Mouse (Mus musculus) lung, postnatal 10 days (tissue): ENCODE measurements around the gene Gk5.
"Not testable (repeated sequence)": the region's sequence is repeated elsewhere in the genome, so short reads cannot be mapped to it uniquely, and the experiment has no call there.

ENCODE experiments used
- DNase-seq: peaks from one replicate; pipeline ENCODE4 v3.0.0; 2021

The Gk5 gene

GRCm38 (mm10) chr9:96152801-96153200, 33.6 kb downstream of the Gk5 start:
- DNase-seq, result no peak

DNA sequence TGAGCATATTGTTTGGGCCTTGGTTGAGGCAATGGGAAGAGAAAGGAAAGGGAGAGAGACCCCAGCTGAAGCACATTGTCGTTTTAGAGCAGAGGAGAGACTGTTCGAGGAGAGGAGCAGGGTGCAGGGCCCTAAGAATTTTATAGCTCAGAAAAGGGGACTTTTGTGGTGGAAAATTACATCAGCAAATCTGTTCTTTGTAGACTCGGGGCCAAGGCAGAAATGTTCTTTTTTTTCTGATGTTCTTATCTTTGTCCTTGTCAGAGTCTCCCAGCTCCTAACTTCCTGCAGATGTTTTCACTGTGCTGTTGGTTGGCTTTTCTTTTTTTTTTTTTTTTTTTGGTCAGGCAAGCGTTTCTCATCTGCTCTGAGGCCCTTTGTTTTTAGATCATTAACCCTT, 39.3 kb downstream of the Gk5 start:
- DNase-seq, result no peak

DNA sequence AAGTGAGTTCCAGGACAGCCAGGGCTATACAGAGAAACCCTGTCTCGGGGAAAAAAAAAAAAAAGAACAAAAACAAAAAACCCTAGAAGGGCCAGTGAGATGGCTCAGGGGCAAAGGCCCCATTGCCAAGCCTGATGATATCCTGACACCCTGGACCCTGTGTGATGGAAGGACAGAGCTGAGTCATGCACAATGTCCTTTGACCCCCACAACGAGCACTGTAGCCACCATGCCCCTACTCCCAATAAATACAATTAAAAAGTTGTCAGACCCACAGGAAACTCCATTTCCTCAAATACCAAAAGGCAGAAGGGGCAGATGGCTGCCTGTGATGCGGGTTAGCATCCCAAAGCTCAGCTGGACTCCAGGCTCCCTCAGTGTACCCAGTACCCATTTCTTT, 39.9 kb downstream of the Gk5 start:
- DNase-seq, result no peak

- peak; percentile 9 for DNase-seq
Measured at GRCm38 (mm10) chr9:96160767-96161166, 41.6 kb downstream of the Gk5 start.

- DNase-seq, result no peak
Measured at GRCm38 (mm10) chr9:96162421-96162820, 43.3 kb downstream of the Gk5 start.

GRCm38 (mm10) chr9:96163443-96163842, 44.3 kb downstream of the Gk5 start:
- no peak for DNase-seq

GRCm38 (mm10) chr9:96163983-96164382, 44.8 kb downstream of the Gk5 start:
- DNase-seq, result not testable (repeated sequence)

- DNase-seq, result peak; percentile 74
Measured at GRCm38 (mm10) chr9:96167168-96167585, 48.0 kb downstream of the Gk5 start.

DNA sequence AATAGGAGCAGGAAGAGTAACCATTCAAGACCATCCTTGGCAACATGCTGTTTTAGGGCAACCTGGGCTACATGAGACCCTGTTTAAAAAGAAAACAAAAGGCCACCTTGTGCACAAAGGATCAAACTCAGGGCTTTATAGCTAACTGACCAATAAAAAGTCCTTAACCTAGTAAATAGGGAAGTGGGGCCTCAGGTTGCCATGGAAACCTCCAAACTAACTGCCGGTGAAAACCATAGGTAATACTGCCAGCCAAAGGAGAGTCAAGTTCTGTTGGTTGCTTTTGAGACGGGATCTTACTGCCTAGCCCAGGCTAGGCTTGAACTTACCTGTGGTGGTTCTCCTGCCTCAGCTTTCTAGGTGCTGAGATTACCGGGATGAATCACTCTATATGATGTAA, 51.4 kb downstream of the Gk5 start:
- DNase-seq, result no peak

DNA sequence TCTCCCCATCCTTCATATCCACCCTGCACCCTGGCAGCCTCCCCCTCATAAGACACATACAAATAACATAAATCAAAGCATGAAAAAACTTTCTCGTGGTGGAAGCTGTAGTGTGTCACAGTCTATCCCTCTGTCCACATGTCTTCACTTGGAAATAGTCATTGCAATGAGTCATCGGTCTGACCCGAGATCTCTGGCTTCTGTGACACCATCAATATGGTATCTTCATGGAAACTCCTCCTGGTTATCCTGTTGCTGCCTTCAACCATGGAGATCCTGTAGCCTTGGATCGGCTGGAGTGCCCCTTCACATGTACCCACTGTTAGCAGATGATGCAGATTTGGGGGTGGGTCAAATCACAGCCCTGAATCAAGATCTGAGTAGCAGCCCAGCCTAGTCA, 65.7 kb downstream of the Gk5 start:
- no peak for DNase-seq

- no peak for DNase-seq
Measured at GRCm38 (mm10) chr9:96186701-96187100, 67.5 kb downstream of the Gk5 start.

GRCm38 (mm10) chr9:96195885-96196622, 76.9 kb downstream of the Gk5 start, which contains the start of gene Tfdp2:
Gene Tfdp2 (plus strand): TSS chr9:96196275.
- peak; percentile 94 for DNase-seq

- peak; percentile 52 for DNase-seq
Measured at GRCm38 (mm10) chr9:96196636-96197181, 77.5 kb downstream of the Gk5 start.

DNA sequence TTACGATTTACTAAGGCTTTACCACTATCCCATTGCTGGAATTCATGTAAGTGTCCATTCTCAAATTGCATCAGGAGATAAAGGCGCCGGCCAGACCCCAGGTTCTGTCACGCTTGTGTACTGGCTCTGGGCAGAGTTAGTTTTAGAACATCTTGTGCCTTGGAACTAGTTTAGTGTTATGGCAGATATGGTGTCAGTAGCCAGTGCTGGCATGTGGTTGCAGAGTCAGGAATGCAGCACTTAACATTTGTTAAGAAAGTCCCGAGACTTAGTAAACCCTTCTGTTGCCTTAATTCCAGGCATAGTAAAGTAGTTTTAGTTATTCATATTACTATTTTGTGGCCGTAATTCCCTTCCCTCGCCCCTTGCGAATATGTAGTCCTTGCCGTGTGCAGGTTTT, 78.6 kb downstream of the Gk5 start:
- peak; percentile 6 for DNase-seq

GRCm38 (mm10) chr9:96203663-96204062, 84.5 kb downstream of the Gk5 start:
- peak; percentile 2 for DNase-seq

- DNase-seq, result no peak
Measured at GRCm38 (mm10) chr9:96207428-96207827, 88.3 kb downstream of the Gk5 start.

DNA sequence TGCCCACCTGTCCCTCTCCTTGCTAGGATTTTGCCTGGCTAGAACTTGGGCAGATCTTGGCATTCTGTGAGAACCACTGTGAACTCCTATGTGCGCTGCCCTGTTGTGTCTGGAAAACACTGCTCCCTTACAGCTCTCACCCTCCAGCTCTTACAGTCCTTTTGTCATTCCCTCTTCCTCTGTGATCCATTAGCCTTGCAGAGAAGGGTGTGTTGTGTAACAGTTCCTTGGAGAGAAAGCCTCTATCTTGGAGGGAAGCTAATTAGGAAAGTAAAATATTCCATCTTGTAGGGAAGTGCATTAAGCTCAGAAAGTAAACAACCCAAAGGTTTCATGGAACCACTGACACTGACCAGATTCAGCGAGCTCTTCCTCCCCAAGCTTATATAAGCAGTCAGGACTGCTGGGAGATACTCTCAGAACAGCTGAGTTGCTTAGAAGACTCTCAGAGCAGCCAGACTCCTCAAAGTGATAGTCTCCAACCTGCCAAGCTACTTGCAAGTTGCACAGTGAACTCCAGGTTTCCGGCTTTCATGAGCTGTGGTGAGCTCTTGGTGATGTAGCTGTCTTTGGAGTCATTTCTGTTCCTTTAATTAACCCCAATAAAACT, 94.0 kb downstream of the Gk5 start:
- no peak for DNase-seq

DNA sequence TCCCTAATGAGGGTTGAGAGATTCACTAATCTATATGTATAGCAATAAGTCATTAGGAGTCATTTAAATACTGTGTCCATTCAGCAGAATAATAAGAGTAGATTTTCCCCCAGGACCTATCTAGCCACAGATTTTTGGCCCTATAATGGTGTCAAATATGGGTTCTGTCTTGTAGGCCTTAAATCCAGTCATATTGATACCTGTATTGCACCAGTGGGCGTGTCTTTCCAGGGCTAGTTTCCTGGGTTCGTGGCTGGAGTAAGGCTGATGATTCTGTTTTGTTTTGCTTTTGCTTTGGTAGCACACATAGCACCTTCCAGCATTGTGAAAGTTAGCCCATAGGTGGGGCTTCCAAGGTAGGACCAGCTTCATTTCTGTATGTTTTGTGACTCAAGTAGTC, 95.0 kb downstream of the Gk5 start:
- DNase-seq, result no peak

GRCm38 (mm10) chr9:96217299-96217698, 98.1 kb downstream of the Gk5 start:
- no peak for DNase-seq

DNA sequence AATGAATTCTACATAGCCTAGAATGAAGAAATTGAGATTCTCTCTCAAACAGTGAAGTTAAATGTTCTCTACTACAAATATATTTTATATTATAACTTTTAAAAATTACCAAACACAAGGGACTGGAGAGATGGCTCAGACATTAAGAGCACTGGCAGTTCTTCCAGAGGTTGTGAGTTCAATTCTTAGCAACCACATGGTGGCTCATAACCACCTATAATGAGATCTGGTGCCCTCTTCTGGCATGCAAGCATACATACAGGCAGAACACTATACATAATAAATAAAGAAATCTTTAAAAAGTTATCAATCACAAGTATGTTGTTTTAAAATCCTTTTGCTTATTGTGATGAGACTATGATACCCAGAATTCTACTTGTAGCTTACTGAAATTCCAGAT, 98.6 kb downstream of the Gk5 start:
- DNase-seq, result no peak

GRCm38 (mm10) chr9:96219114-96219669, 100.0 kb downstream of the Gk5 start:
- DNase-seq, result no peak

DNA sequence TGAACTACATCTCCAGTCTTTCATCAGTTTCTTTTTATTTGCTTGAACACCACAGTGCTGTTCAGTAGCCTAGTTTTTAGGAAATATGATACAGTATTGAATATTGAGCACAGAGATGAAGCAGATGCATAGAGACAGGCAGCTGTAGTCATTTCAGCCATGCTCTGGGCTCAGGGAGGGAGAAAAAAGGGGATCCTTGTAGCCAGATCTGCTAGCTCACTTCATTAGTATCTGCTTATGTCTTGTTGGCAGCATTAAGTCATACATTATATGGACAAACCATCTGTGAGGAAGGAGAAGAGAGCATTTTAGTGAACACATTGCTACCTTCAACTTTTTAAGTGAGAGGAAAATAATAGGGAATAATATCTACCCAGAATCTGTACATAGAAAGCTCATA, 101.3 kb downstream of the Gk5 start:
- no peak for DNase-seq

GRCm38 (mm10) chr9:96223302-96223701, 104.1 kb downstream of the Gk5 start:
- DNase-seq, result peak; percentile 5

DNA sequence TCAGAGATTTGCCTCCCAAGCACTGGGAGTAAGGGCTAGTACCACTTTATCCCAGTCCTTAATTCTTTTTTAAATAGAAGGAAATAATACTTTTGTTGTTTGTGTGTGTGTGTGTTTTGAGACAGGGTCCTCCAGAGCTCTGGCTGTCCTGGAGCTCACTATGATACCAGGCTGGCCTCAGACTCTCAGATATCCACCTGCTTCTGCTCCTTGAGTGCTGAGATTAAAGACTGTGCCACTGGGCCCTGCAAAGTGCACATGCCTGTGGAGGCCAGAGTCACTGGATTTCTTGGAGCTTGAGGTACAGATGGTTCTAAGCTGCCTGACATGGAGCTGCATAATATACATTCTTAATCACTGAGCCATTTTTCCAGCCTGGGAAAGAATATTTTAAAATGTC, 109.1 kb downstream of the Gk5 start:
- no peak for DNase-seq
